Mouse (Mus musculus): ENCODE measurements around the gene Dgka. TPM values are rescaled to one million over a fixed set of nuclear protein-coding genes. Genes with fewer than 3 reads are reported as not detected.

Dgka gene
- polyA plus RNA-seq, 1 experiment from 2014 or later, result 4.8 TPM

DNA sequence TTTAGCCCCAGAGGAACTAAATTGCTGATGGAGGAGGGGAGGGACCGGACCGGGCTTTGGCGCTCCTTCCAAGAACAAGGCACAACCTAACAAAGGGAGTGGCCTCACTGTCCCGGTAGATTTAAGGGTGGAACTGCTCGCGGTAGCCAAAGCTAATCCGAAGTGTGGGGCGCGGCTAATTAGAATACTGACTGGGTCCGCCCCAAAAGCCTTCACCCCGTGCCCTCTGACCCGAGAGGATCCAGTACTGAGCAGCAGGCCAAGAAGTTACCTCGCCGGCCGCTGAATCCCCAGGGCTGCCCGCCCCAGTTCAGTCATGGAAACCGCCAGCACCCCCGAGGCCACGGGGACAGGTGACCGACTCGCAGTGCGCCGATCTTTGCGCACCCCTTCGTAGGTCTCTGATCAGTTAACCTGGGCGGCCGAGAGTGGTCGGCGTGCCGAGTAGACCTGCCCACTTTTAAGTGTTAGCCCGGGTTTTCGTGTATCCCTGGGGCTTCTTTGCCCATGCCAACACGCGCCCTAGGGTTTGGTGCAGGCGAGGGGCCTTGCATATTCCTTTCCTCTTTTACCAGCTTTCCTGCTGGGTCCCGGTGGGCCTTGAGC, 3.1 kb upstream of the Dgka start, which contains the start of gene Pym1:
TSS of gene Pym1 (plus strand) at position 244 of the 606 bp plus-strand sequence.
- peak within 1 kb of the TSS; percentile 83 for H3K9ac ChIP-seq (replicated peaks)
- peak within 1 kb of the TSS; percentile 91 for H3K27ac ChIP-seq (replicated peaks)
- ATAC-seq (ENCODE audit: low FRiP score, low read depth), result peak; percentile 51
- under 1% methylated on average over 36 of the region's 36 CpGs for WGBS
- H3K4me2 ChIP-seq (replicated peaks), result peak within 1 kb of the TSS; percentile 89
- H3K4me1 ChIP-seq, result peaks cover 32% of the 10 kb centered on the region
- peaks cover 39% of the 10 kb centered on the region for H3K27me3 ChIP-seq
- peaks cover 4% of the 10 kb centered on the region; the same call in 1 of the 2 replicates for H3K36me3 ChIP-seq
- H3K9me3 ChIP-seq, result no peaks in the 10 kb centered on the region
- peak within 1 kb of the TSS; percentile 67 for H3K4me3 ChIP-seq

DNA sequence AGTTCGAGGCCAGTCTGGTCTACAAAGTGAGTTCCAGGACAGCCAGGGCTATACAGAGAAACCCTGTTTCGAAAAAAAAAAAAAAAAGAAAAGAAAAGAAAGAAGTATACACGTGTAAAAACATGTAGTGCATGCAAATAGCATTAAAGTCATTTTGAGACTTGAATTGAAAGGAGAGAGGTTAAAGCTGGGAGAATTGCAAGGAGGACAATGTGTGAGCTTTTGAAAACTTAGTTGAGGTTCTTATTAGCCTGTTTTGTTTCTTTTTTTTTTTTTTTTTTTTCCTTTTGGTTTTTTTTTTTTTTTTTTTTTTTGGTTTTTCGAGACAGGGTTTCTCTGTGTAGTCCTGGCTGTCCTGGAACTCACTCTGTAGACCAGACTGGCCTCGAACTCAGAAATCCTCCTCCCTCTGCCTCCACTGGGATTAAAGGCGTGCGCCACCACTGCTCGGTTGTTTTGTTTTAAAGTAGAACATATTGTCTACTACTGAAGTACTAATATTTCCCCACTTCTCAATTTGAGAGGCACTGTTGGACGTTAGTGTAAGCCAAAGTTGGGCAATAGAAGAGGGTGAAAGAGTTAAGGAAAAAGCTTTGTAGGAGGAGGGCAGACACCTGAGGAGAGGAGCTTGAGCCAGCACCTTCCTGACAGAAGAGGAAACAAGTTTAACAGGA, 2.5 kb upstream of the Dgka start:
- Histone ChIP-seq H3K36me3 (no peaks in the 10 kb centered on the region; the same call in 1 of the 2 replicates), H3K4me2 (replicated peaks) (peak overlapping the region; percentile 89), H3K4me3 (peak overlapping the region; percentile 67), H3K27me3 (peaks cover 46% of the 10 kb centered on the region), H3K27ac (replicated peaks) (peak overlapping the region; percentile 91), H3K4me1 (peaks cover 32% of the 10 kb centered on the region), H3K9ac (replicated peaks) (peak overlapping the region; percentile 83), H3K9me3 (no peaks in the 10 kb centered on the region)
- no peak for ATAC-seq (ENCODE audit: low FRiP score, low read depth)
- 36% methylated on average over 9 of the region's 9 CpGs for WGBS

DNA sequence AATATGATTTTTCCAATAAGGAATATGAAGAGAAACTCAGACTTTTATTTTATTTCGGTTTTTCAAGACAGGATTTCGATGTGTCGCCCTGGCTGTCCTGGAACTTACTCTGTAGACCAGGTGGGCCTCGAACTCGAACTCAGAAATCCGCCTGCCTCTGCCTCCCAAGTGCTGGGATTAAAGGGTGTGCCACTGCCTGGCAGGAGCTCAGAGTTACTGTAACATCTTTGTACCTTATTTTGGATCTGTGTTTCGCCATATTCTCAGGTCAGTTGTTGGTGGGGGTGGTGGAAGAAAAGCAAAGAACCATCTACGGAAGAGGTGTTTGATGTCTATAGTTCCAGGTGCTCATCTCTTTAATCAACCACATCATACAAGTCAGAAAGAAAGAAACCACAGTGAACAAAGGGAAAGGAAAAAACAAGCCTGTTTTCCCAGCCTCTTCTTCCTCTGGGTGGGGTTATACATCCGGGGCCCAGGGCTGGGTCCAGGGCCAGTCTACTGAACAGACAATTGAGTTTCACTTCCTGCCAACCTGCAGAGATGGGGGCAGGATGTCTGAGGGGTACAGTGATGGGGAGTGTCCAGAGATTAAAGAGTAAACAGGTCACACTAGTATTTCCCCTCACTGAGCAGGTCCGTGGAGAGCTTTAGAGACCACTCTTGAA, 1.4 kb upstream of the Dgka start:
- Histone ChIP-seq H3K27me3 (peaks cover 53% of the 10 kb centered on the region), H3K27ac (replicated peaks) (no peak overlapping the region), H3K9me3 (no peaks in the 10 kb centered on the region), H3K36me3 (no peaks in the 10 kb centered on the region), H3K4me1 (peaks cover 32% of the 10 kb centered on the region), H3K4me3 (no peak overlapping the region), H3K4me2 (replicated peaks) (no peak overlapping the region), H3K9ac (replicated peaks) (no peak overlapping the region)
- ATAC-seq (ENCODE audit: low FRiP score, low read depth), result no peak
- 92% methylated on average over 10 of the region's 10 CpGs for WGBS

DNA sequence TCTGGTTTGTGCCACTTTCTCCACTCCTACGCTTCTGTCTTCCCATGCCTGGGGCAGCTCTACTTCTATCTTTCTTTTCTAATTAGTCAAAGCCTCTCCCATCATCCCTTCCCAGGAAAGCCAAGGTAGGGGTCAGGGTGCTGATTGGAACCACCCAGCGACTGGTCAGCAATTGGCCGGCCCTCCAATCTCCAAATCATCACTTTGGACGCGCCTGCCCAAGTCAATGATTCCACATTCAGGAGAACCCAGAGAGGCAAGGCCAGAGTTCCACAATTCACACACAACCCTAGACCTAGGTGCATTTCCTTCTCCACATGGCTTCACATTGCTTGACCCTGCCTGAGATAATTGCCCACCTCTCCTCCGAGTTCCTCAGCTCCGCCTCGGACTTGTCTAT, 444 bp downstream of the Dgka start:
- no peak for ATAC-seq (ENCODE audit: low FRiP score, low read depth)
- peaks cover 18% of the 10 kb centered on the region for H3K4me1 ChIP-seq
- H3K27ac ChIP-seq (replicated peaks), result no peak overlapping the region
- WGBS, result 14% methylated on average over 8 of the region's 8 CpGs
- H3K4me2 ChIP-seq (replicated peaks), result peak overlapping the region; percentile 88
- H3K9ac ChIP-seq (replicated peaks), result peak overlapping the region; percentile 61
- no peaks in the 10 kb centered on the region for H3K9me3 ChIP-seq
- H3K27me3 ChIP-seq, result peaks cover 53% of the 10 kb centered on the region
- H3K4me3 ChIP-seq, result peak overlapping the region; percentile 57
- no peaks in the 10 kb centered on the region for H3K36me3 ChIP-seq

DNA sequence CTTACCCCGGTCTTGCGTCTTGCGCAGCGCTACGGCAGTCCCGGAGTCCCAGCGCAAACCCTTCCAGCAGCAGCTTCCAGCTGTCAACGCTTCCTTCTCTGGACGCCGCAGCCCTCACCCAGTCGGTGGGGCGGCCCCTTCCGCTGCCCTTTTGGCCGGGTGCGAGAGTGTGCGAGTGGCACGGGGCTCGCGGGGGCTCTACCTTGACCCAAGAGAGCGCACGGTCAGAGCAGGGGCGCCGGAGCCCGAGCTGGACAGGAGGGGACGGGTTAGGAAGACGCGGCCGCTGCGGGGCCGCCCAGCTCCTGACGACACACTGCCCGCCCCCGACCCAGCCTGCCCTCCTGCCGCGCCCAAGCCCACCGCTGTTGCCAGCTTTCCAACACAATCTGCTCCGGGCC, 864 bp downstream of the Dgka start:
- ATAC-seq (ENCODE audit: low FRiP score, low read depth), result peak; percentile 16; the same call in 1 of the 2 replicates
- Histone ChIP-seq H3K4me3 (peak overlapping the region; percentile 57), H3K27ac (replicated peaks) (no peak overlapping the region)

DNA sequence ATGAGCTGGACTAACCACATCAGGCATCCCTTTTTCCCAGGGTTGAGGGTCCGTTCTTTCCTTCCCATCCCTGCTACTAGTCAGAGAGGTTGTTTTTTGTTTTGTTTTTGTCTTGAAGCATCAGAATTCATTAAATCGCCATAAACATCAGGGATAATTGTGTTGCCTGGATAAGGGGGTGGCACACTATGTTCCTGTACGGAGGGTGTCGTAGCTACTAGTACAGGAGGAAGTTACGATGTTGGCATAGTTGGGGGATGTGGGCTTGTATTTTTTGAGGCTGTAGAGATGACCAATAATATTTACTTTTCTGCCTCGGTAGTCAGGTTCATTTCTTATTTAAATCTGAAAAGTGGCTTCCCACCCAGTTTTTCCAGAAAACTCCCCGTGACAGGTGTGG, 1.4 kb downstream of the Dgka start:
- H3K4me2 ChIP-seq (replicated peaks), result peak overlapping the region; percentile 88
- peak overlapping the region; percentile 57 for H3K4me3 ChIP-seq
- no peaks in the 10 kb centered on the region for H3K36me3 ChIP-seq
- 11% methylated on average over 7 of the region's 7 CpGs for WGBS
- H3K9me3 ChIP-seq, result no peaks in the 10 kb centered on the region
- peaks cover 16% of the 10 kb centered on the region for H3K4me1 ChIP-seq
- ATAC-seq (ENCODE audit: low FRiP score, low read depth), result no peak
- H3K27me3 ChIP-seq, result peaks cover 53% of the 10 kb centered on the region
- no peak overlapping the region for H3K27ac ChIP-seq (replicated peaks)
- peak overlapping the region; percentile 61; the same call in 1 of the 2 replicates for H3K9ac ChIP-seq (replicated peaks)

More for the DNA sequence above, 864 bp downstream of the Dgka start:
- Histone ChIP-seq H3K36me3 (no peaks in the 10 kb centered on the region), H3K27me3 (peaks cover 53% of the 10 kb centered on the region), H3K4me2 (replicated peaks) (peak overlapping the region; percentile 88), H3K4me1 (peaks cover 16% of the 10 kb centered on the region), H3K9ac (replicated peaks) (peak overlapping the region; percentile 61), H3K9me3 (no peaks in the 10 kb centered on the region)
- WGBS, result under 1% methylated on average over 35 of the region's 37 CpGs

DNA sequence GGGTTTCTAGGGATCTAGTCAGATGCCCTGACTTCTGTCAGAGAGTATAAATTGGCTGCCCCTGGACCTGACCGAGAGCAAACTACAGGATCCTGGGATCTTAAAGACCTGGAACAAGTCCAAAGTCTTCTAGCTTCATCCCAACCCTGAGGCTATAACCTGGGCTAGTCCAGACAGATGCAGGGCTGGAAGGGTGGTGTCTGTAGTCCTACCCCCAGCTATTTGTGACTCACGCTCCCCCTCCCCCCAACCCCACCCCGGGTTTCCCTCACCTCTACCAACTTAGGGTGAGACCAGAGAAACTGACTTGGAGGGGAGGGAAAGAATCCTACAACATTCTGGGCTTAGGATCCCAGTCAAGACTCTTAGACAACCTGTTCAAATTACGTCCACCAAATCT, 2.0 kb downstream of the Dgka start:
- no peak for ATAC-seq (ENCODE audit: low FRiP score, low read depth)
- 56% methylated on average over 4 of the region's 4 CpGs for WGBS
- Histone ChIP-seq H3K4me1 (peaks cover 16% of the 10 kb centered on the region), H3K9me3 (no peaks in the 10 kb centered on the region), H3K36me3 (no peaks in the 10 kb centered on the region), H3K4me2 (replicated peaks) (no peak overlapping the region), H3K9ac (replicated peaks) (no peak overlapping the region), H3K27ac (replicated peaks) (no peak overlapping the region), H3K27me3 (peaks cover 56% of the 10 kb centered on the region), H3K4me3 (no peak overlapping the region)

DNA sequence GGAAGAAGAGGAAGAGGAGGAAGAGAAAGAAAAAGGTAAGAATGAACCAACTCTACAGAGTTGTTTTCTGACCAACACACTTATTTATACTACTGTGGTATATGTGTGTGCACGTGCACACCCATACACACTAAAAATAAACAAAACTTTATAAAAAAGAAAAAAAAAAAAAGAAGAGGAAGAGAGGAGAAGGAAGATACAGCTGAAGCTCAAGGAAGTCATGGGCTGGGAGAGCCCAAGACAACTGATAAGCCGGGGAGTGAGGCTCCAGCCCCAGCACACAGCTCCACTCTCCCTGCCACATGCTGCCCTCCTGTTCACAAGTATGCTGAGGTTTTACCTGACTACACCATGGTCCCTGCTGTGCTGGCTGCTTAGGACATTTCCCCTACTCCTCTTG, 4.4 kb downstream of the Dgka start:
- no peak for ATAC-seq (ENCODE audit: low FRiP score, low read depth)

DNA sequence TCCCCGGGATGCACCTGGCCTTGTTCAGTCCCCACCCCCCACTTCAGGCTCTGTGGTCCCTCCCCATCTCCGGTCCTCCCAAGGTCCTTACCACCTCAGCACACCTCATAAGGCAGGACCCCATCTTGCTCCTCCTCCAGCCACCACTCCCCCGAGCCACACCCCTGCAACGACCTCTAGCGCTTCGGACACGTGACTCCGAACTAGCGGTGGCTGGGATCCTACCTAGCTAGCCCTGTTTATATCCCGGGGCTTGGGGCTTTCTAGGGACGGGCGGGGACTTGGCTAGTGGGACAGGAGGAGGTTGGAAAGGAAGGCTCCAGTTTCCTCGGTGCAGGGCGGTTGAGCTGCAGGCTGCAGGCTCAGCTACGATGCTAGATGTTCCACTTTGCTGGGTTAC, 7.2 kb downstream of the Dgka start:
- H3K4me3 ChIP-seq, result peak overlapping the region; percentile 5; the same call in 1 of the 2 replicates
- no peak overlapping the region for H3K9ac ChIP-seq (replicated peaks)
- H3K9me3 ChIP-seq, result no peaks in the 10 kb centered on the region
- ATAC-seq (ENCODE audit: low FRiP score, low read depth), result peak; percentile 38; the same call in 1 of the 2 replicates
- WGBS, result 3% methylated on average over 15 of the region's 15 CpGs
- H3K27ac ChIP-seq (replicated peaks), result no peak overlapping the region
- peak overlapping the region; percentile 41 for H3K4me2 ChIP-seq (replicated peaks)
- H3K4me1 ChIP-seq, result no peaks in the 10 kb centered on the region
- H3K36me3 ChIP-seq, result no peaks in the 10 kb centered on the region
- H3K27me3 ChIP-seq, result peaks cover 20% of the 10 kb centered on the region

More for the DNA sequence above, 4.4 kb downstream of the Dgka start:
- Histone ChIP-seq H3K9me3 (no peaks in the 10 kb centered on the region), H3K9ac (replicated peaks) (no peak overlapping the region), H3K27ac (replicated peaks) (no peak overlapping the region), H3K4me2 (replicated peaks) (no peak overlapping the region), H3K4me3 (no peak overlapping the region), H3K4me1 (peaks cover 13% of the 10 kb centered on the region), H3K36me3 (no peaks in the 10 kb centered on the region), H3K27me3 (peaks cover 49% of the 10 kb centered on the region)
- WGBS, result 79% methylated on average over 2 of the region's 2 CpGs

DNA sequence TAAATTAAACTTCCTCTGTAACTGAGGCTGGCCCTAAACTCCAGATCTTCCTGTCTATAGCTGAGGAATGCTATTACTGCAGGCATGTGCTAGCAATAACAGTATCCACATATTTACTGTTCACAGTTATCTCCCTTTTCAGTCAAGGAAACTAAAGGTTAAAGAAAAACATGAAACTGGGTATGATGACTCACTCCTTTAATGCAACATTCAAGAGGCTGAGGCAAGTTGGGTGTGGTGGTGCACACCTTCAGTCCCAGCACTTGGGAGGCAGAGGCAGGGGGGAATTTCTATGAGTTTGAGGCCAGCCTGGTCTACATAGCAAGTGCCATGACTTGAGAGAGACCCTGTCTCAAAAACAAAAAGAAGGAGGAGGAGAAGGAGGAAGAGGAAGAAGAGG, 12.7 kb downstream of the Dgka start:
- no peaks in the 10 kb centered on the region for H3K9me3 ChIP-seq
- no peak for ATAC-seq (ENCODE audit: low FRiP score, low read depth)
- H3K4me1 ChIP-seq, result no peaks in the 10 kb centered on the region
- no peak overlapping the region for H3K4me3 ChIP-seq
- no peak overlapping the region for H3K27ac ChIP-seq (replicated peaks)
- no peak overlapping the region for H3K9ac ChIP-seq (replicated peaks)
- H3K27me3 ChIP-seq, result 0 out of 2 replicates have a peak, but pooled peaks cover 5% of the 10 kb centered on the region
- H3K36me3 ChIP-seq, result no peaks in the 10 kb centered on the region
- no peak overlapping the region for H3K4me2 ChIP-seq (replicated peaks)

DNA sequence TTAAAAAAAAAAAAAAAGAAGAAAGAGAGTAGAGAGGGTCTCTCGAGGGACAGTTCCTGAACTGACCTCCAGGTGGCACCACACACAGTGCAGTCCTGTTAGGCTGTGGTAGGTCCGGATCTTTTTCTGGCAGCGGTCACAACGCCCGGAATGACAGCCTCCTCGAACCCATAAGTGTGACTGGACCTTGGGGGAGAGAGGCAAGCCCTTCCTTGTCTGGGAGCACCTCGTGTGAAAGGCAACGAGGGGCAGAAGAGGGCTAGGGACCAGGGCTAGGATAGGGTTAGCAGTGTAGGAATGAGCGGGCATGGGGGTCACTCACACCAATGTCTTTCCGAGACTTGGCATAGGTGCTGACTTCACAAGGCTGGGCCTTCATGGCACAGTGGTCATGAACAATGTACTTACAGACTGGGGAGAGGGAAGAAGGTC, 13.6 kb downstream of the Dgka start:
- Histone ChIP-seq H3K4me2 (replicated peaks) (no peak overlapping the region), H3K27me3 (no peaks in the 10 kb centered on the region), H3K4me3 (no peak overlapping the region), H3K4me1 (no peaks in the 10 kb centered on the region), H3K36me3 (no peaks in the 10 kb centered on the region), H3K9me3 (no peaks in the 10 kb centered on the region), H3K9ac (replicated peaks) (no peak overlapping the region), H3K27ac (replicated peaks) (no peak overlapping the region)
- ATAC-seq (ENCODE audit: low FRiP score, low read depth), result peak; percentile 65
- WGBS, result 14% methylated on average over 10 of the region's 10 CpGs

DNA sequence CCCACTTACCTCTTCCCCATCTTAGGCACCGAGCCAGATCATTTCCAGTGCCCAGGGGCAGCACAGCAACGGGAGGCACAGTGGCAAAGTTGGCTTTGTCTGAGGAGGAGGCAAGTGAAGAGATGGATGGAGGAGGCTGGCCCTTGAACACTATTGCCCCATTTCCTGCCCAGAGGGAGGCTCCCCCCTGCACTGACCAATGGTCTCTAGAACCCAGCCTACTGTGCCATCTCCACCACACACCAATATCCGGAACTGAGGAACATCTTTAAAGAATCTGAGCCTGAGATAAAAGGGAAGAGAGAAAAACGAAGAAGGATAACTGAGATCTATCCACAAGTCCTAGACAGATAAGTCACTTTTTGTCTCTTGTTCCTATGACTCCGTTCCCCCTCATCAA, 16.6 kb downstream of the Dgka start:
- Histone ChIP-seq H3K27me3 (no peaks in the 10 kb centered on the region), H3K4me2 (replicated peaks) (no peak overlapping the region), H3K9ac (replicated peaks) (no peak overlapping the region), H3K36me3 (no peaks in the 10 kb centered on the region), H3K9me3 (no peaks in the 10 kb centered on the region), H3K4me1 (no peaks in the 10 kb centered on the region), H3K27ac (replicated peaks) (no peak overlapping the region), H3K4me3 (no peak overlapping the region)
- no peak for ATAC-seq (ENCODE audit: low FRiP score, low read depth)
- WGBS, result 94% methylated on average over 5 of the region's 5 CpGs
